ENCODE assay signal across 40 mouse cellular contexts in the genomic region with DNA sequence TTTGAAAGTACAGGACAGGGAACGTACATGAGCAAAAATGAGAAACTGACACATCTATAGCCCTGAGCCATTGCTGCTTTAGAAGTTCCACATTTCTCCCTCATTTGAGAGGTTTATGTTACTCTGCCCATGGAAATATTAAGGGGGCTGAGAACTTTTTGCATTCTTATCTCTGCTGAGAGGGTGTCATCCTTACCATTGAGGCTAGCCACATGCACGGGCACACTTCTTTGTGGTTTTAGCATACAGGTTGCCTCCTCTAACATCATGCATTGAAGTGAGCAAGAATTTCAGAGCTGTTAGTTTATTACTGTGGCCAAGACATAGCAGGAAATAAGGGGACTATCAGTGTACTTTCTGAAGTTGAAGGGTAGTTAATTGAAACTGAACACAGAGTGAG. TPM values are rescaled to one million over a fixed set of nuclear protein-coding genes. Genes with fewer than 3 reads are reported as not detected.
"Had no signal": no experiment of that assay in that cellular context is flagged by ENCODE, and none has a peak within 500 bp of the region (broad histone marks: within the 10 kb centered on the region; RNA-seq: fewer than 3 reads in every experiment).

No protein-coding gene starts in this region.

- DNase-seq: gastrocnemius, postnatal 14 days; gastrocnemius, postnatal 36 days; heart, adult 18-20 months; heart, postnatal 10 days; heart, postnatal 4 days; kidney, adult 18-20 months; kidney, adult 8-10 months; kidney, postnatal 10 days; kidney, postnatal 25 days; kidney, postnatal 4 days; liver; liver, embryonic 13.5 days had no signal

- H3K4me3 ChIP-seq: heart, embryonic 10.5 days; heart, embryonic 12.5 days; hindbrain, embryonic 10.5 days; hindbrain, embryonic 12.5 days; intestine, embryonic 15.5 days; layer of hippocampus, adult 2 months; left cerebral cortex, adult 2 months; limb, embryonic 10.5 days; limb, embryonic 12.5 days; liver, embryonic 13.5 days; liver, embryonic 15.5 days had no signal

- ATAC-seq: hindbrain, embryonic 16.5 days; inflammation-experienced regulatory T-cells, adult 6 months; intestine, embryonic 15.5 days; intestine, postnatal 0 days had no signal

- H3K27ac ChIP-seq: heart, embryonic 10.5 days; hindbrain, embryonic 10.5 days; hindbrain, embryonic 12.5 days; hindbrain, embryonic 14.5 days; intestine, embryonic 15.5 days; layer of hippocampus, adult 2 months; left cerebral cortex, adult 2 months; limb, embryonic 10.5 days; limb, embryonic 12.5 days; liver, embryonic 13.5 days; liver, embryonic 15.5 days had no signal

- H3K4me1 ChIP-seq: heart, embryonic 10.5 days; heart, embryonic 12.5 days; hindbrain, embryonic 10.5 days; hindbrain, embryonic 12.5 days; intestine, embryonic 15.5 days; limb, embryonic 10.5 days; limb, embryonic 12.5 days; liver, embryonic 13.5 days; liver, embryonic 15.5 days had no signal

- H3K27me3 ChIP-seq: heart, embryonic 12.5 days; hindbrain, embryonic 12.5 days; intestine, embryonic 15.5 days; limb, embryonic 12.5 days; liver, embryonic 13.5 days; liver, embryonic 15.5 days had no signal

RNA-seq across cellular contexts. Expression of gene Klra1, which starts 32.5 kb away (rescaled TPM):
- total RNA-seq: gastrocnemius, adult 18-20 months; gastrocnemius, adult 8-10 months; gastrocnemius, postnatal 14 days; gastrocnemius, postnatal 36 days; heart, adult 18-20 months; heart, adult 8-10 months; heart, postnatal 10 days; heart, postnatal 25 days; heart, postnatal 4 days; layer of hippocampus, adult 2 months; layer of hippocampus, postnatal 10 days; layer of hippocampus, postnatal 25 days; left cerebral cortex, adult 2 months; left cerebral cortex, postnatal 36 days had no signal
- polyA plus RNA-seq: gonadal fat pad, adult 2 months; heart, embryonic 10.5 days; heart, embryonic 12.5 days; heart, embryonic 14.5 days; heart, embryonic 16.5 days; hindbrain, embryonic 10.5 days; hindbrain, embryonic 12.5 days; hindbrain, embryonic 14.5 days; hindbrain, embryonic 16.5 days; intestine, embryonic 15.5 days; intestine, postnatal 0 days; kidney, embryonic 14.5 days; kidney, embryonic 16.5 days; limb, embryonic 10.5 days; limb, embryonic 12.5 days; limb, embryonic 14.5 days; liver, embryonic 11.5 days; liver, embryonic 13.5 days; liver, embryonic 15.5 days had no signal
